Mouse (Mus musculus): Measurements from ENCODE around the gene Dazl. TPM values are rescaled to one million over a fixed set of nuclear protein-coding genes. Genes with fewer than 3 reads are reported as not detected.
"Not testable (repeated sequence)": the region's sequence is repeated elsewhere in the genome, so short reads cannot be mapped to it uniquely, and the experiment has no call there.

Dazl gene
- total RNA-seq, 2 experiments from 2014 or later: 0.08 to 0.20 TPM

DNA sequence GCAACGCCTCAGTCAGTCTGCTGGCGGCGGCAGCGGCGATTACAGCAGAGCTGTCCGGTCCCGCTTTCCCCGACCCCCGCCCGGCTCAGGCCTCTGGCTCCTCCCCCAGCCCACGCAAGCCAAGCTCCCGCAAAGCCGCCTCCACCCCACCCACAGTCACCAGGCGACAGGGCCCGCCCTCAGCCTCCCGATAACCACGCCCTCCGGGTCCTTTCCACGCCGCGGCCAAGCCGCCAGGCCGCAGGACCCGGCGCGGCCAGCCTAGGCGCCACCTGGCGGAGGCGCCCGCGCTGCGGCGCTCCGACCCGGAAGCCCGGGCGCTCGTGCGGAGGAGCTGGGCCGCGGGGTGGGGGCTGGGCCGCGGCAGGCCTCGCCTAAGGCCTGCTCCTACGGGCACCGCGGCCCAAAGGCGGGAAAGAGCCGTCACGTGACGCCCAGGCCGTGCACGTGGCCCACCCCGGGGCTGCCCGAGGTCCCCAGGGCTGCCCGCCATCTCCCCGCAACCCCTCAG, 720 bp downstream of the Dazl start:
- peak; percentile 83 to 89 for DNase-seq
- intact Hi-C loops (cut with DNase I): loop anchor here (5.0 kb wide), 1 partner anchor 215 kb away; the partner anchor contains the start of gene Plcl2

DNA sequence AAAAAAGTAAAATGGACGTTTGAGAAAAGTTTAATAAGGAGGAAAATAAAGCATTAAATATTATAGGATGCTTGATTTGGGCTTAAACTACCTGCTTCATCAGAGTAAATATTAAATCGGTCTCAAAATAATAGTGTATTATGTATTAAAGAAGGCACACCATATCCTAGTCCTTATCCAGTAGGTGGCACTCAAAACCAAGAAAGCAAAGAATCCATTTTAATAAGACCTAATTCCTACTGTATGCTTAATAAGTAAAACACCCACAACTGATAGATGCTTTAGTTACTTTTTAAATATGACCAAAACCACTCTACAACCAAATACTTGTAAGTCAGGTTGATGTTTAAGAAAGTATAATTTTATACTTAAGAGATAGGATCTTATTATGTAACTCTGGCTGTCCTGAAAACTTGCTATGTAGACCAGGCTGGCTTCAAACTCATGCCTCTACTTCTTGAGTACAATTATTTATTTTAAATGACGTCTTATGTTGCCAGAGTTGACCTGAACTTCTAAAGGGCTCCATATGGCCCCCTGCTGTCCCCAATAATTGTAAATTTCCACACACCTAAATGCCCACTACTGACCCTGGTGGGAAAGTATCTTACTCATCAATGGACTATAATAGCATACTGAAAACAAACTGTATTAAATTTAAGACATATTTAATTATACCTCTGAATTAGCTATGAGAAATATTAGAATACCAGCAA, 1.8 kb downstream of the Dazl start:
- intact Hi-C loops (cut with DNase I): loop anchor here (2.0 to 5.0 kb wide), 2 partner anchors 216 to 503 kb away; partner anchors contain the start of gene Plcl2
- DNase-seq: no peak

DNA sequence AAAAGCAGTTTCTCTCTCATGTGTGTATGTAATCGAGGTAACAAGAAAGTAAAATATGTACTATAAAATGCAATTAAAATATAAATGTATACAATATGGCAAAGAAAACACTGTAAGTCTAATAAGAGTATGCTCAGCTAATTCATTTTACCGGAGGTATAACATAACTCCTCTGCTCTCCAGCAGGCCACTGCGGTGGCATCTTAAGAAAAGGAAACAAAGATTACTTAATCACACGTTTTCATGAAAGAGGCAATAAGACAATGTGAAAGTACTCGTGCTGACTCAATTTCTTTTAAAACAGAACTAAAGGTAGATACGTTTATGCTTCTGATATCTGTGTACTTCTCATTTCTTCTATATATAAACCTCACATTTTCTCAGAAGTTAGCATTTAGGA, 8.6 kb downstream of the Dazl start:
- DNase-seq: no peak
- intact Hi-C loops (cut with DNase I): no loop called here

- intact Hi-C loops (cut with DNase I); DNase-seq: not testable (repeated sequence)
Measured at GRCm38 (mm10) chr17:50261615-50262014, 31.8 kb downstream of the Dazl start.

DNA sequence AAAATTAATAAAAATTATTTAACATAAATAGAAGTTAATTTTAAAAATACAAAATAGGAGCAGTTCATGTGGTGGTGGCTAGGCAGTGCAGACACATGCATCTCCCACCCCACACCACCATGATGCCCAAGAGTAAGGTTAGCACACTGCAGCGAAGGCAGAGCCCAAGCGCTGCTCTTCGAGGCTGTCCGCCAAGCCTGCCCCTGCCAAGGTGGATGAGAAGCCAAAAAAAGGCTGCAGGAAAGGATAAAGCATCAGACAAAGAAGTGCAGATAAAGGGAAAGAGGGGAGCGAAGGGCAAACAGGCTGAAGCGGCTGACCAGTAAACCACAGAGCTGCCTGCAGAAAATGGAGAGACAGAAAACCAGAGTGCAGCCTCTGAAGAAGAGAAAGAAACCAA, 32.6 kb downstream of the Dazl start:
- intact Hi-C loops (cut with DNase I): no loop called here
- DNase-seq: no peak

GRCm38 (mm10) chr17:50246605-50247004, 46.8 kb downstream of the Dazl start:
- no peak for DNase-seq
- intact Hi-C loops (cut with DNase I): no loop called here

GRCm38 (mm10) chr17:50244675-50245074, 48.8 kb downstream of the Dazl start:
- DNase-seq: no peak
- intact Hi-C loops (cut with DNase I): no loop called here

DNA sequence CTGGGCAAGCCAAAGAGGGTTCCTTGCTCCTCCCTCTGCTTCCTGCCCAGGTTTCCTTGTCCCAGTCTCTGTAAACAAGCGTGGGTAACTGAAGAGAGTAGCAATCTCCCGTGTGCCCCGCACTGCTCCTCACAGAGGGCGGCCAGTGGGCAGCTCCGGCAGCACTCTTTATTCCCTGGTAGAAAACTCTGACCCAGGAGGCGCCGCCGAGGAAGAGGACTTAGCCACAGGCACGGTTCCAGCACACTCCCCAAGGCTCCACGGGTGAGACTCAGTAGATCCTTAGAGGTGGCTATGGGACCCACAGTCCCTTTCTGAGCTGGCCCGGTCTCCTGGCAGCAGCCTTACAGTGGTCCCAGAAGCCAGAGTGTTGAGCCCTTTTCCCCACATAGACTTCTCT, 50.1 kb downstream of the Dazl start:
- DNase-seq: no peak
- intact Hi-C loops (cut with DNase I): no loop called here

DNA sequence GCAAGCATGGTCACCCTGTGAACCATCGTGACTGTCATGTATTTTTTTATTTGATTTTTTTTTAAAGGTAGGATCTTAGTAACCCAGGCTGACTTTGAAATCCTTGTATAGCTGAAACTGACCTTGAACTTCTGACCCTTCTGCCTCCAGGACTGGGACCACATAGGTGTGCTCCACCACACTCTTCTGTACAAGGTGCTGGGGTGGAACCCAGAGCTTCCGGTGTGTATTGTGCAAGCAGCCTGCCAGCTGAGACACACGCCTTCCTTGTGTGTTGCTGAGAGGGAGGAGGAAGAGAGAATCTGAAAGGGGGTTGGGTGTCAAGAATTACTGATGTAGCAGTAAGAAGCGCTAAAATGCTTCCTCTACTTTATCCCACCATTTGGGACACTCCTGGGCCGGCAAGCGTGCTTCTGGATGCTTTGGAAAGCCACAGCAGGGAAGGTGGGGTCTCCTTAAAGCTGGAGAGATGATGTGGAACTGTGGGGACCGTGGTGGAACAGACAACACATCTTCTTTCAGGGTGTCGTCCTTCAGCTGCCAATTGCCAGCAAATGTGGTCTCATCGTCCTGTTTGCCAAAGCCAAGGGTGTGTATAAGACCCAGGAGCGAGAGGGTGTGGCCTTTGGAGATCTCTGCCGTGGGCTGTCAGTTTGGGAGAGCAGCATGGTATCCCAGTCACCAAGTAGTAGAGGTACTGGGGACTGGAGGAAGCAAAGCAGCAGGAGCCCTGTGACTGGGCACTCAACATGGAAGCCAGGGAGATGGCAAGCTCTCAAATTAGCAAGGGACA, 55.4 kb downstream of the Dazl start:
- intact Hi-C loops (cut with DNase I): loop anchor here (5.0 kb wide), 3 partner anchors 46 to 301 kb away; partner anchors contain the start of gene Rftn1

DNA sequence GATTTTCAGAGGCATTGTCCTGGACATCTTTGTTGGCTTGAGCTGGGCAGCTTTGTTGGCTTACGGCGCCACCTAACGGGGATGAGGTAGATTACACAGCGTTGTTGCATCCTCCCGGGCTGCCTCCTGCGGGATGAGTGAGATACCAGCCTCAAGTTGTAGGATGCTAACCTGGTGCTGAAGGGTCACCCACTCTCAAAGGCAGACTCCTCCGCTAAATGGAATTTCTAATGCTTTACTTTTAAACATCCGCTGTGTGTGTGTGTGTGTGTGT, 56.1 kb downstream of the Dazl start:
- peak; percentile 69 to 77 for DNase-seq
- intact Hi-C loops (cut with DNase I): loop anchor here (5.0 kb wide), 3 partner anchors 45 to 300 kb away; partner anchors contain the start of gene Rftn1

More for the DNA sequence above, 55.4 kb downstream of the Dazl start:
- DNase-seq: no peak

DNA sequence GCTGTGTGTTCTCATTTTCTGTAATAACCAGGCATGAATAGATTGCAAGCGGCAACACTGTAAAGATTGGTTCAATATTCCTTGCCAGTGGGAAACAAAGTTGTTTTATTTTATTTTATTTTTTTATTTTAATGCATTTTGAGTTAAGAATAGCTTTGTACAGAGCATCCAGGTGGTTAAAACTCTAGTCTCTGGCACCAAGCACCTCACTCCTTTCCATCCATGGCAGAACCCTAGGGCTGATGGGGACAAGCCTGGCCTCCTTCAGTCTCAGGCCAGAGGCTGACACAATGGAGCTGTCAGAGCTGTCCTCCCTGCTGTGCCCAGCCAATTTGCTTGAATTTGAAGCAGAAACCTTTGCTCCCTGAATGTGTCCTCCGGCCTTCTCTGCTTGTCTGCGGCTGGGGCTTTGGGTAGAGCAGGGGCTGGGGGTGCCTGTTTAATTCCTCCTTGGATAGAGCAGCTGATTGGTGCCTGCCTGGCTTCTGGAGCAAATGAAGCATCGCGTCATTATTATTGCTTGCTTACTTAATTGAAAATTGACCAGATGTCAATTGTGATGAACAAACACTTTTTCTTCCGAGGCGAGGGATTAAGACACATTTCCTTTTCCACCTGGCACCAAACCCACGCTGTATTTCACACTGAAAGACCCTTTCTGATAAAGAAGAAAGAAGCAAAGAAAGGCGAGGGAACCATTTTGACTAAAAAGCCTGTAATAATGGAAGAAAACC, 56.6 kb downstream of the Dazl start:
- intact Hi-C loops (cut with DNase I): loop anchor here (5.0 kb wide), 3 partner anchors 45 to 300 kb away; partner anchors contain the start of gene Rftn1
- no peak for DNase-seq

- DNase-seq: no peak
- intact Hi-C loops (cut with DNase I): loop anchor here (5.0 kb wide), 3 partner anchors 44 to 299 kb away; partner anchors contain the start of gene Rftn1
Measured at GRCm38 (mm10) chr17:50235943-50236701, 57.3 kb downstream of the Dazl start.

GRCm38 (mm10) chr17:50233956-50234355, 59.5 kb downstream of the Dazl start:
- intact Hi-C loops (cut with DNase I): no loop called here

GRCm38 (mm10) chr17:50232821-50233220, 60.6 kb downstream of the Dazl start:
- DNase-seq: no peak
- intact Hi-C loops (cut with DNase I): no loop called here

More at GRCm38 (mm10) chr17:50233956-50234355, 59.5 kb downstream of the Dazl start:
- DNase-seq: no peak

DNA sequence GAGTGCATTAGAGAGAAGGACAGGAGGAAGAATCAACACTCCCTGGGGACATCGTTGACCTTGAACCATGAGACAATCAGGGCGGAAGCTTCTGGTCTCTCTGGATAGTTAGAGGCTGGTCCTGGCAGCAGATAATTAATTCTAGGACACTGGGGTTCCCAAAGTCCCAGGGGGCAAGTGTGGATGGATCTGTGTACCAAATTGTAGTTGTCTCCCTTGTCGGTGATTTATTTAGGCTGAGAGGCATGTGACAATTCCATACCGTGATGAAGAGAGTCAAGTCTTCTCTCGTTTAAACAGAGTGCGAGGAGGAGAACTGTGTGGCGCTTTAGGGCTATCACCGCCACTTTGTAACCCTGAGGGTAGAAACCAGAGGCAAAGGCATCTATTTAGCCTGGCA, 62.2 kb downstream of the Dazl start:
- intact Hi-C loops (cut with DNase I): no loop called here
- DNase-seq: no peak

DNA sequence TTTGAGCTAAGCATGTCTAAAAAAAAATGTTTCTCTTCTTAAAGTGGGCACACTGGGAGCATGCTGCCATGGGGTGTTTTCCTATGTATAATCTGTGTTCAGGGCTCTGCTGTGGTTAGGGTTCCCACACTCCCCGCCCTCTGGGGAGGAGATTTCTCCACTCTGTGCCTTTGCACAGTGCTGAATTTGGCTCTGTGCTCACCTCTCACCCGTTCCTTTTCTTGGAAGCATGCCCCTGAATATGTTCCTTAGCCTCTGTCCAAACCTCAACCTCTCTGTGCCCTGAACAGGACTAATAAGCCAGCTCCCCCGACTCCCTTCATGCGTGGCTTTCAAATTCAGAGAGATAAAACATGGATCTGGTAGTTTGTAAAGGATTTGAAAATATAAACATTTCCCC, 63.9 kb downstream of the Dazl start:
- intact Hi-C loops (cut with DNase I): no loop called here
- DNase-seq: no peak
